Mouse (Mus musculus): ENCODE results near the gene Itga6. TPM values are rescaled to one million over a fixed set of nuclear protein-coding genes. Genes with fewer than 3 reads are reported as not detected.
A peak's percentile ranks its signal among the peaks of the same experiment; 100 is the strongest.

Itga6 gene
- polyA plus RNA-seq, 1 experiment from 2014 or later, result 97.5 TPM

- Histone ChIP-seq H3K27ac (ENCODE audit: low read depth) (no peak overlapping the region), H3K4me3 (ENCODE audit: low read depth, low read length) (no peak overlapping the region), H3K9me3 (ENCODE audit: low read depth, low read length) (no peaks in the 10 kb centered on the region), H3K27me3 (ENCODE audit: insufficient read depth, low read length) (no peaks in the 10 kb centered on the region; the same call in 1 of the 2 replicates), H3K36me3 (ENCODE audit: insufficient read depth) (no peaks in the 10 kb centered on the region), H3K4me1 (ENCODE audit: insufficient read depth) (peaks cover 7% of the 10 kb centered on the region), H3K4me2 (no peak overlapping the region), H3K9ac (no peak overlapping the region)
- WGBS, result 74% methylated on average over 3 of the region's 3 CpGs
- TF ChIP-seq CTCF (IDR thresholded peaks at IDR 0.05; ENCODE audit: low read depth), result no peak
- no peak for DNase-seq
- ATAC-seq (ENCODE audit: insufficient read depth), result no peak
These were observed 19.7 kb downstream of the Itga6 start for GRCm38 (mm10) chr2:71764961-71765735.

- DNase-seq (no peak), ATAC-seq (ENCODE audit: insufficient read depth) (no peak)
- no peaks in the 10 kb centered on the region for H3K27me3 ChIP-seq (ENCODE audit: insufficient read depth, low read length)
- no peak overlapping the region for H3K9ac ChIP-seq
- H3K4me1 ChIP-seq (ENCODE audit: insufficient read depth), result peaks cover 7% of the 10 kb centered on the region; the same call in 1 of the 2 replicates
- H3K9me3 ChIP-seq (ENCODE audit: low read depth, low read length), result no peaks in the 10 kb centered on the region
- no peak overlapping the region for H3K4me2 ChIP-seq
- TF ChIP-seq CTCF (IDR thresholded peaks at IDR 0.05; ENCODE audit: low read depth), result no peak
- H3K36me3 ChIP-seq (ENCODE audit: insufficient read depth), result no peaks in the 10 kb centered on the region
- H3K4me3 ChIP-seq (ENCODE audit: low read depth, low read length), result no peak overlapping the region
- H3K27ac ChIP-seq (ENCODE audit: low read depth), result no peak overlapping the region
- 71% methylated on average over 5 of the region's 5 CpGs for WGBS
These were observed 20.6 kb downstream of the Itga6 start for GRCm38 (mm10) chr2:71766007-71766406.

- peaks cover 7% of the 10 kb centered on the region; the same call in 1 of the 2 replicates for H3K4me1 ChIP-seq (ENCODE audit: insufficient read depth)
- no peaks in the 10 kb centered on the region for H3K9me3 ChIP-seq (ENCODE audit: low read depth, low read length)
- no peak for TF ChIP-seq CTCF (IDR thresholded peaks at IDR 0.05; ENCODE audit: low read depth)
- no peaks in the 10 kb centered on the region for H3K36me3 ChIP-seq (ENCODE audit: insufficient read depth)
- no peaks in the 10 kb centered on the region for H3K27me3 ChIP-seq (ENCODE audit: insufficient read depth, low read length)
- no peak overlapping the region for H3K4me3 ChIP-seq (ENCODE audit: low read depth, low read length)
- no peak for ATAC-seq (ENCODE audit: insufficient read depth)
- 61% methylated on average over 6 of the region's 6 CpGs for WGBS
- peak; percentile 54 for DNase-seq
- H3K27ac ChIP-seq (ENCODE audit: low read depth), result no peak overlapping the region
- H3K4me2 ChIP-seq, result no peak overlapping the region
- no peak overlapping the region for H3K9ac ChIP-seq
These were observed 21.7 kb downstream of the Itga6 start for GRCm38 (mm10) chr2:71767019-71767610.

- Histone ChIP-seq H3K27ac (ENCODE audit: low read depth) (no peak overlapping the region), H3K4me1 (ENCODE audit: insufficient read depth) (peaks cover 7% of the 10 kb centered on the region; the same call in 1 of the 2 replicates), H3K9ac (no peak overlapping the region), H3K4me3 (ENCODE audit: low read depth, low read length) (no peak overlapping the region), H3K9me3 (ENCODE audit: low read depth, low read length) (no peaks in the 10 kb centered on the region), H3K36me3 (ENCODE audit: insufficient read depth) (no peaks in the 10 kb centered on the region), H3K27me3 (ENCODE audit: insufficient read depth, low read length) (no peaks in the 10 kb centered on the region), H3K4me2 (no peak overlapping the region)
- no peak for TF ChIP-seq CTCF (IDR thresholded peaks at IDR 0.05; ENCODE audit: low read depth)
- DNase-seq (no peak), ATAC-seq (ENCODE audit: insufficient read depth) (no peak)
- 54% methylated on average over 4 of the region's 4 CpGs for WGBS
These were observed 26.3 kb downstream of the Itga6 start for GRCm38 (mm10) chr2:71771762-71772161.

GRCm38 (mm10) chr2:71773714-71774113 is 28.3 kb downstream of the Itga6 start:
- H3K27me3 ChIP-seq (ENCODE audit: insufficient read depth, low read length), result no peaks in the 10 kb centered on the region
- WGBS, result 87% methylated on average over 5 of the region's 5 CpGs
- peaks cover 7% of the 10 kb centered on the region; the same call in 1 of the 2 replicates for H3K4me1 ChIP-seq (ENCODE audit: insufficient read depth)
- H3K4me2 ChIP-seq, result no peak overlapping the region
- H3K36me3 ChIP-seq (ENCODE audit: insufficient read depth), result no peaks in the 10 kb centered on the region
- no peak for ATAC-seq (ENCODE audit: insufficient read depth)
- DNase-seq, result no peak
- no peak overlapping the region for H3K4me3 ChIP-seq (ENCODE audit: low read depth, low read length)
- TF ChIP-seq CTCF (IDR thresholded peaks at IDR 0.05; ENCODE audit: low read depth), result no peak
- H3K9me3 ChIP-seq (ENCODE audit: low read depth, low read length), result no peaks in the 10 kb centered on the region
- H3K9ac ChIP-seq, result no peak overlapping the region
- H3K27ac ChIP-seq (ENCODE audit: low read depth), result no peak overlapping the region

GRCm38 (mm10) chr2:71774246-71774951 is 29.0 kb downstream of the Itga6 start:
- no peak overlapping the region for H3K27ac ChIP-seq (ENCODE audit: low read depth)

GRCm38 (mm10) chr2:71775201-71775611 is 29.8 kb downstream of the Itga6 start:
- H3K9ac ChIP-seq, result no peak overlapping the region

More at GRCm38 (mm10) chr2:71774246-71774951, 29.0 kb downstream of the Itga6 start:
- no peak overlapping the region for H3K9ac ChIP-seq
- H3K4me3 ChIP-seq (ENCODE audit: low read depth, low read length), result no peak overlapping the region
- H3K36me3 ChIP-seq (ENCODE audit: insufficient read depth), result no peaks in the 10 kb centered on the region
- H3K9me3 ChIP-seq (ENCODE audit: low read depth, low read length), result no peaks in the 10 kb centered on the region
- ATAC-seq (ENCODE audit: insufficient read depth) (peak; percentile 73), DNase-seq (peak; percentile 76)
- peak overlapping the region; percentile 33; the same call in 1 of the 2 replicates for H3K4me2 ChIP-seq
- TF ChIP-seq CTCF (IDR thresholded peaks at IDR 0.05; ENCODE audit: low read depth), result no peak
- H3K4me1 ChIP-seq (ENCODE audit: insufficient read depth), result peaks cover 7% of the 10 kb centered on the region; the same call in 1 of the 2 replicates
- 33% methylated on average over 10 of the region's 10 CpGs for WGBS
- no peaks in the 10 kb centered on the region for H3K27me3 ChIP-seq (ENCODE audit: insufficient read depth, low read length)

More at GRCm38 (mm10) chr2:71775201-71775611, 29.8 kb downstream of the Itga6 start:
- Histone ChIP-seq H3K27me3 (ENCODE audit: insufficient read depth, low read length) (no peaks in the 10 kb centered on the region), H3K36me3 (ENCODE audit: insufficient read depth) (no peaks in the 10 kb centered on the region), H3K27ac (ENCODE audit: low read depth) (no peak overlapping the region), H3K4me3 (ENCODE audit: low read depth, low read length) (no peak overlapping the region), H3K4me2 (peak overlapping the region; percentile 33; the same call in 1 of the 2 replicates), H3K4me1 (ENCODE audit: insufficient read depth) (peaks cover 13% of the 10 kb centered on the region; the same call in 1 of the 2 replicates), H3K9me3 (ENCODE audit: low read depth, low read length) (no peaks in the 10 kb centered on the region)
- ATAC-seq (ENCODE audit: insufficient read depth) (no peak), DNase-seq (no peak)
- no peak for TF ChIP-seq CTCF (IDR thresholded peaks at IDR 0.05; ENCODE audit: low read depth)
- WGBS, result 59% methylated on average over 9 of the region's 9 CpGs

All from lung, embryonic 14.5 days (tissue).